Mouse (Mus musculus) CD8-positive naive resting alpha-beta T cell, adult 2 months (primary cell): ENCODE data around the gene Itch.
A peak's percentile ranks its signal among the peaks of the same experiment; 100 is the strongest.

Experiments
- DNase-seq, 2 experiments: peaks; one replicate each; pipeline ENCODE4 v3.0.0; 2022; ENCODE audit warnings: low read depth in 2 of 2, low spot score in 2 of 2

Gene Itch

GRCm38 (mm10) chr2:155133011-155133976, at the start of gene Itch:
Itch (plus strand) TSS chr2:155133509.
- peak; percentile 82 to 83 for DNase-seq

DNA sequence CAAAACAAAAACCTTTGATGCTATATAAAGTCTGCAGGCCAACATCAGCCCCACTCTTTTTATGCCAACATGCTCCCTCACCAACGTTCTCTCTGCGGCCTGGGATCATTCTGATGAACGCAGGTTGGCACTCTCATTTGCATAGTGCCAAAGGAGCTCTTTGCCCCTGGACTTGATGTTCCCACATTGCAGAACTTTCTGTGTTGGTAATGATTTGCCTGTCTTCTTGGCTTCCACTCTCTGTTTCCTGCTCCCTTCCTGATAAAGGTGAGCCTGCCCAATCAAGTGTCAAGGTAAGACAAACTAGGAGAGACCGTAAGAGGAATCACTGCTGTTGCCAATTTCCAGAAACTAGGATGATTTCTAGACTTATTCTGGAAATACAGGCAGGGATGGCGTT, 48.8 kb upstream of the Itch start:
- no peak for DNase-seq

- DNase-seq: no peak
Observed at GRCm38 (mm10) chr2:155086328-155086727, 47.0 kb upstream of the Itch start.

DNA sequence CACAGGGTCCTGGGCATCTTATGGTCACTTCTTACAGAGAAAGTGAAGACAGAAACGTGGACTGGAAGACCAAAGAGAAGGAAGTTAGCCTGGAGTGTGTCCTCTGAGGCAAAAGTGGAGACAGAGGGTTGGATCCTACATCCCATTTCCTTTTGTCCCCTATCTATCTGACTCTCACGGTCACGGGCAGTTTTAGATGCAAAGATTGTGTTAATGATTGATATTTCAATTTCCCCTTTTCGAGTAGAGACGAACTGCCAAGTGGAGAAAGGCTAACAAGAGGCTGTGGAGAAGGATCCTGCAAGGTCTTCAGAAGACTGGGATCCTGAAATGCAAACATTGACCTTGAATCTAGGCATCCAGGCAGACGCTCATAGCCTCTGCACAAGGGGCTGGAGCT, 45.0 kb upstream of the Itch start:
- DNase-seq: no peak

- DNase-seq: no peak
Observed at GRCm38 (mm10) chr2:155090909-155091742, 42.2 kb upstream of the Itch start.

DNA sequence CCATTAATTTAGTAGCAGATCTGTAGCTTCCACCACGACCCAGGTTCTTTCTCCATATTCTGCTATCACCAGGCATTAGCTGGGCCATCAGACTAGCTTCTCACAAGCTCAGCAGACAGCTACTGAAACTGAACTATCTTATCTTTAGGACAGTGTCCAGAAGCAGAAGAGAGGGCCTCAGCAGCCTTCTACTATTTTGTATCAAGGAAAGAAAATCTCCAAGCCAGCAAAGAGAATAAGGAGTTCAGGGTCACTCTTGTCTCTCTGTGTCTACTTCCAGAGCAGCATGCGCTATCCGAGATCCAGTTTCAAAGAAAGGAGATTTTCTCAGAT, 41.6 kb upstream of the Itch start:
- DNase-seq: no peak

GRCm38 (mm10) chr2:155093418-155093817, 39.9 kb upstream of the Itch start:
- no peak for DNase-seq

DNA sequence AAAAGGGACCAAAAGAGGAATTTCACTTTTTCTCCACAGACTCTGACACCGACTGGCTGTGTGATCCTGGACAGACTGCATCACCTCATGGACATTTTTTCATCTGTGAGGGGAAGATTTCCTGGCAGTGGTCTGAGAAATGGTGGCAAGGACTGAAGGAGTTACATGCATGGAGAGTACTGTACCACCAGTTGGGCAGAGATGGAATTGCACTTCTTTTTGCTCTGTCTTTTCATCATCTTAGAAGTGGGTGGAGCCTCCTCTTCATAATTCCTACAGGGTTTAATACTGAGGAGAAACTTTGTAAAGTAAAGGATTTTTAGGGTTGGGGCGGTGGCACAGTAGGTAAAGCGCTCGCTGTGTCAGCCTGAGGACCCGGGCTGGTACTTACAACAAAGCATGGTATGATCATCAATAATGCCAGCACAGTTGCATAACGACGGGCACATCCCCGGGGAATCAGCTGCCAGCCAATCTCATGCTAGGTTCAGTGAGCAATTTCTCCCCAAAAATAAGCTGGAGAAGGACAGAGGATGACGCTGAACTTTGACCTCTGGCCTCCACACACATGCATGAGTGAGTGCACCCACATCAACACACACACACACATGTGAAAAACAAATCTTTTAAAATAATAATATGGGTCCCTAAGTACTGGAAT, 34.5 kb upstream of the Itch start:
- DNase-seq: no peak

DNA sequence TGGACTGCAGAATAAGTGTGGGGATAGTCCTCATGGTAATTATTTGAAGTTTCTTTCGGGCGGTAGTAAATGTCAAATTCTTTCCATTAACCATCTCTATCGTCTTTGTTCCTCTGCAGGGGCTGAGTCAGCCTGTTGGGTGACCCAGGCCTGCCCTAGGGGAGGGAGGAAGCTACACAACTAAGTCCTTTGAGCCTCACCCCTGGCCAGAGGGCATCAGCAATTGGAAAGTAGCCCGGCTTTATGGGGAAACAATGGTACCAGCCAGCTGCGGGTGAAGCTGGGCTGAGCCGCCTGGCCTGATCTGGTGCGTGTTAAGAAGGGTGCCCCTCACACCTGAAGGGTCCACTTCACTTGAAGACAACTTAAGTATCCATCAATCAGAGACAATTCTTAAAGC, 33.9 kb upstream of the Itch start:
- DNase-seq: no peak

- no peak for DNase-seq
Observed at GRCm38 (mm10) chr2:155099994-155100795, 33.1 kb upstream of the Itch start.

DNA sequence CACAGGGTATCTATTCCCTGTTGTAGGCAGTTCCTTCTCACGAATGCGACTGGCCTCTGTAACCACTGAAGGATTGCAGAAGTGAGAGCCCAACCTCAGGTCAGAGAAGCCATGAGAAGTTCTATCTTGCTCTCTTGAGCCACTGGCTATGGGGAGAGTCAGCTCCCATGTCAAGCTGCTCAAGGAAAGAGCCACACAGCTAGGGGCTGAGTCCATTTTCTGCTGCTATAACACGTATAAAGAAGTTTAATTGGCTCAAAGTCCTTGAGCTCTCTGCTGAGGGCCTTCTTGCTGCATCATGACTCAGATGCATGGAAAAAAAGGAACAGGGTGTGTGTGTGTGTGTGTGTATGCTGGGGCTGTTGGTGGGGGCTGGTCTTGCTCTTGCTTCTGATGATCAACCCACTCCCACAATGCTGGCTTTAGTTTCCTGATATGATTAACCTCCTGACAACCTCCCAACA, 32.5 kb upstream of the Itch start:
- no peak for DNase-seq

GRCm38 (mm10) chr2:155101761-155102181, 31.5 kb upstream of the Itch start:
- no peak for DNase-seq

GRCm38 (mm10) chr2:155103607-155104006, 29.7 kb upstream of the Itch start:
- no peak for DNase-seq

DNA sequence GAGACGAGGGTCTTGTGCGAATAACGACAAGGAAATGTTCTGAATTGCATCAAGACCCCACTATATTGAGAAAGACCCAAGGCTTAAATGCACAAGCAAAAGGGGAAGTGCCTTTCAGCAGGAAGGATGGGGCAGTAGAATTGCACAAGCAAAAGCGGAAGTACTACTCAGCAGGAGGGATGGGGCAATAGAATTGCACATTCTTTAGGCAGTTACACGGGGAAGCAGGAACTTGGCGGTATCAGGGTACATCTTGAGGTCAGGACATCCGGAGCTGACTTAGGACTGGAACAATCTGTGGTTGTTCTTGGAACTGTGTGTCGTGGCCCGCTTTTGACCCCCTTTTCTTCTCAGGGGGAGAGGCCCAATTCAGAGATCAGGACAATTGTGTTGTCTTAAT, 26.0 kb upstream of the Itch start:
- peak in 1 of 2 experiments; percentile 8 for DNase-seq

DNA sequence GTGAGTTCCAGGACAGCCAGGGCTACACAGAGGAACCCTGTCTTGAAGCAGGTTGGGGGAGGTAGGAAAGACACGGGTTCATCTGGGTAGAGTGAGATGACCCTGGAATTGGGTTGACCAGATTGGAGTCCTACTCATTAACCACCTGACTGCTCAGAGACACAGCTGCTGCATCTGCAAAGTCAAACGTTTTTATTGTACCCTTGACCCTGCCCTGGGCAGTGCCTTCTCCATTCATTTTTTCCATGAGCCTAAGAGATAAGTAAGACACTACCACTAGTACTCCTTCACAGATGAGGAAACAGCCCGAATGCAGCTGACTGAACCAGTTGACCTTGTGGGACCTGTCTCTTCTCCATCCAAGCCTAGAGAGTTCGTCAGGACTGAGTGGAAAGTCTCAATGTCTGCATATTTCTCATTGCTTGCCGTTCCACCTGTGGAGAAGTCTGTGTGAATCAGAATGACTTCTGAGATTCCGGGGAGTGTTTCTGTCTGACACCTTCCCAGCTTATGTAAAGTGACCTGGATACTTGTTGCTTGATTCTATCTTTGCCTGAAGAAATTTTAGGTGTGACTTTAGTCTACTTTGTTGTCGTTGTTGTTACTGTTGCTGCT, 18.0 kb upstream of the Itch start:
- no peak for DNase-seq

GRCm38 (mm10) chr2:155133977-155134860, 910 bp downstream of the Itch start:
- peak; percentile 15 to 16 for DNase-seq

DNA sequence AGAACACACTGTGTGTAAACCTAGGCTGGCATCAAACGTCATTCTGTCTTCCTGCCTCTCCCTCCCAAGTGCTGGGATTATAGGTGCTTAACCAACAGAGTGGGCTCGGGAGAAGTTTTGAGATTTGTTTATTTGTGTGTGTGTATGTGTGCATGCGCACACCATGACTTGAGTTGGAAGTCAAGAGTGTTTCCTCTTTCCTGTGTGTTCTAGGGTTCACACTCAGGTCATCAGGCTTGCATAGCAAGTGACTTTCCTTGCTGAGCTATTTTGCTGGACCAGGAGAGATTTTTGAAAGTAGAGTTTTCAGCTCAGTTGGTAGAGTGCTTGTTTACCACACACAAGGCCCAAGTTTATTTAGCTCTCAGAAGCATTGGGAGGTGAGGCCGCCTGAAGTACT, 1.8 kb downstream of the Itch start:
- no peak for DNase-seq

GRCm38 (mm10) chr2:155135534-155135933, 2.2 kb downstream of the Itch start:
- no peak for DNase-seq

DNA sequence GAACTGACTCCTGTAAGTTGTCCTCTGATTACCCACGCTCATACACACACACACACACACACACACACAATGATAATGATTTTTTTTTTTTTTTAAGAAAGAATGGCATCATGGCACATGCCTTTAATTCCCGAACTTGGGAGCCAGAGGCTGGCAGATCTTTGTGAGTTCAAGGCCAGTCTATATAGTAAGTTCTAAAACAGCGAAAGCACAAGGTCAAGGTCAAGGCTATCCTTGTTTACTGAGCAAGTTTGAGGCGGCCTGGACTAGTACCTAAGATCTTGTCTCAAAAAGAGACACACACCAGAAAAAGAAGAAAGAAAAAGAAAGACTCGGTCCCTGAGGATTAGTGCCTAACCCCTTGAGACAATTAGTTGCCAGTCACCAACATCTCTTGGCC, 7.7 kb downstream of the Itch start:
- no peak for DNase-seq
